Mouse (Mus musculus) c-Kit-positive CD71-positive TER-119-negative erythroid progenitor cells, embryonic 14.5 days (primary cell): Measurements from ENCODE around the gene Trmu.

Experiments used
- DNase-seq: peaks from one replicate; pipeline ENCODE4 v3.0.0-alpha.2; 2013; ENCODE audit warnings: low read depth

The Trmu gene

GRCm38 (mm10) chr15:85897113-85897512 is 18.0 kb downstream of the Trmu start:
- DNase-seq = no peak

- no peak for DNase-seq
These were observed 20.3 kb downstream of the Trmu start for GRCm38 (mm10) chr15:85899396-85899795.

- DNase-seq = no peak
These were observed 21.2 kb downstream of the Trmu start for GRCm38 (mm10) chr15:85900318-85900717.

- no peak for DNase-seq
These were observed 21.7 kb downstream of the Trmu start for GRCm38 (mm10) chr15:85900801-85901200.

- DNase-seq = no peak
These were observed 23.4 kb downstream of the Trmu start for GRCm38 (mm10) chr15:85902505-85902904.

- DNase-seq = no peak
These were observed 24.7 kb downstream of the Trmu start for GRCm38 (mm10) chr15:85903826-85904225.

GRCm38 (mm10) chr15:85908660-85909491 is 29.8 kb downstream of the Trmu start:
- DNase-seq = no peak

GRCm38 (mm10) chr15:85909492-85909829 is 30.3 kb downstream of the Trmu start:
- DNase-seq = no peak

- DNase-seq = no peak
These were observed 30.8 kb downstream of the Trmu start for GRCm38 (mm10) chr15:85909931-85910330.

GRCm38 (mm10) chr15:85913605-85914004 is 34.5 kb downstream of the Trmu start:
- peak; percentile 36 for DNase-seq

GRCm38 (mm10) chr15:85919191-85919891 is 40.2 kb downstream of the Trmu start:
- DNase-seq = no peak

- DNase-seq = no peak
These were observed 40.8 kb downstream of the Trmu start for GRCm38 (mm10) chr15:85919892-85920248.

- no peak for DNase-seq
These were observed 42.7 kb downstream of the Trmu start for GRCm38 (mm10) chr15:85921855-85922254.

GRCm38 (mm10) chr15:85928161-85928560 is 49.0 kb downstream of the Trmu start:
- DNase-seq = no peak

GRCm38 (mm10) chr15:85935627-85936049 is 56.5 kb downstream of the Trmu start:
- DNase-seq = no peak
